Comparison of ENCODE assay signal across 11 mouse cellular contexts in genomic region chr16:45690178-45690577, GRCm38 (mm10). TPM values are rescaled to one million over a fixed set of nuclear protein-coding genes. Genes with fewer than 3 reads are reported as not detected.
A peak's percentile ranks its signal among the peaks of the same experiment; 100 is the strongest.
DNase-seq lines count a peak whose midpoint lies in the region; ATAC-seq and TF ChIP-seq lines count a peak whose summit lies in the region.
"Had no signal": no experiment of that assay in that cellular context is flagged by ENCODE, and none has a peak within 500 bp of the region (broad histone marks: within the 10 kb centered on the region; RNA-seq: fewer than 3 reads in every experiment).

No protein-coding gene starts in this region.

- no peaks in the 10 kb centered on the region for H3K9me3 ChIP-seq in lung, embryonic 14.5 days (ENCODE audit: low read depth, low read length)
- no peaks in the 10 kb centered on the region for H3K9me3 ChIP-seq in forebrain, embryonic 12.5 days
- H3K9me3 ChIP-seq in heart, embryonic 10.5 days, result no peaks in the 10 kb centered on the region
- H3K9me3 ChIP-seq: limb, embryonic 13.5 days had no signal

- H3K36me3 ChIP-seq in lung, embryonic 14.5 days (ENCODE audit: insufficient read depth), result no peaks in the 10 kb centered on the region
- H3K36me3 ChIP-seq in forebrain, embryonic 12.5 days (replicated peaks), result no peaks in the 10 kb centered on the region
- H3K36me3 ChIP-seq in heart, embryonic 10.5 days, result no peaks in the 10 kb centered on the region
- H3K36me3 ChIP-seq in thymus, adult 2 months (ENCODE audit: control insufficient read depth, insufficient read depth, low read length), result no peaks in the 10 kb centered on the region
- H3K36me3 ChIP-seq: limb, embryonic 13.5 days had no signal

- H3K4me2 ChIP-seq in lung, embryonic 14.5 days, result no peak overlapping the region
- no peak overlapping the region for H3K4me2 ChIP-seq in forebrain, embryonic 12.5 days
- H3K4me2 ChIP-seq: limb, embryonic 13.5 days had no signal

- DNase-seq in lung, embryonic 14.5 days, result peak; percentile 67
- no peak for DNase-seq in lung, adult 18-20 months
- peak; percentile 28 to 60 for DNase-seq in left cerebral cortex, adult 9 months (ENCODE audit: low spot score in 2 of 2)
- DNase-seq in right cerebral cortex, postnatal 10 days (ENCODE audit: low spot score in 2 of 2), result peak; percentile 74 to 83
- DNase-seq in heart, embryonic 10.5 days (ENCODE audit: low spot score), result no peak
- no peak for DNase-seq in urinary bladder, postnatal 36 days (ENCODE audit: low spot score in 2 of 2)
- DNase-seq in thymus, adult 2 months, result no peak
- DNase-seq: cerebellum, adult 11-12 months; heart, adult 18-20 months had no signal

- no peak overlapping the region for H3K27ac ChIP-seq in lung, embryonic 14.5 days (ENCODE audit: low read depth)
- 0 out of 2 replicates have a peak overlapping the region, but pooled peaks have one; percentile 19 for H3K27ac ChIP-seq in forebrain, embryonic 12.5 days
- H3K27ac ChIP-seq in heart, embryonic 10.5 days, result no peak overlapping the region
- no peak overlapping the region for H3K27ac ChIP-seq in thymus, adult 2 months (ENCODE audit: control insufficient read depth, insufficient read depth, low read length)
- H3K27ac ChIP-seq: limb, embryonic 13.5 days had no signal

- no peaks in the 10 kb centered on the region for H3K4me1 ChIP-seq in lung, embryonic 14.5 days (ENCODE audit: insufficient read depth)
- H3K4me1 ChIP-seq in forebrain, embryonic 12.5 days, result peaks cover 12% of the 10 kb centered on the region
- no peaks in the 10 kb centered on the region for H3K4me1 ChIP-seq in heart, embryonic 10.5 days
- no peaks in the 10 kb centered on the region; the same call in 1 of the 2 replicates for H3K4me1 ChIP-seq in thymus, adult 2 months (replicated peaks; ENCODE audit: control insufficient read depth, insufficient read depth, low read length)
- H3K4me1 ChIP-seq: limb, embryonic 13.5 days had no signal

- no peaks in the 10 kb centered on the region for H3K27me3 ChIP-seq in lung, embryonic 14.5 days (ENCODE audit: insufficient read depth, low read length)
- no peaks in the 10 kb centered on the region for H3K27me3 ChIP-seq in forebrain, embryonic 12.5 days
- no peaks in the 10 kb centered on the region for H3K27me3 ChIP-seq in heart, embryonic 10.5 days (ENCODE audit: insufficient read depth, poor library complexity, severe bottlenecking)
- H3K27me3 ChIP-seq in thymus, adult 2 months (ENCODE audit: control insufficient read depth, insufficient read depth, low read length), result no peaks in the 10 kb centered on the region
- H3K27me3 ChIP-seq: limb, embryonic 13.5 days had no signal

- H3K4me3 ChIP-seq in lung, embryonic 14.5 days (ENCODE audit: low read depth, low read length), result no peak overlapping the region
- H3K4me3 ChIP-seq in forebrain, embryonic 12.5 days (replicated peaks), result no peak overlapping the region
- no peak overlapping the region for H3K4me3 ChIP-seq in heart, embryonic 10.5 days
- no peak overlapping the region for H3K4me3 ChIP-seq in thymus, adult 2 months (ENCODE audit: control insufficient read depth, insufficient read depth, low read length)
- H3K4me3 ChIP-seq: limb, embryonic 13.5 days had no signal

- WGBS in lung, embryonic 14.5 days, result 18% methylated on average over 4 of the region's 4 CpGs
- 3% methylated on average over 4 of the region's 4 CpGs for WGBS in forebrain, embryonic 12.5 days
- 61% methylated on average over 4 of the region's 4 CpGs for WGBS in heart, embryonic 10.5 days
- WGBS in thymus, adult 2 months, result 52% methylated on average over 4 of the region's 4 CpGs

- no peak overlapping the region for H3K9ac ChIP-seq in lung, embryonic 14.5 days
- no peak overlapping the region for H3K9ac ChIP-seq in forebrain, embryonic 12.5 days
- H3K9ac ChIP-seq: limb, embryonic 13.5 days had no signal

- no peak; the same call in 1 of the 2 replicates for ATAC-seq in lung, embryonic 14.5 days (ENCODE audit: insufficient read depth)
- ATAC-seq in forebrain, embryonic 12.5 days (ENCODE audit: low FRiP score), result peak; percentile 65

- TF ChIP-seq POLR2A in thymus, adult 2 months (IDR thresholded peaks at IDR 0.05; ENCODE audit: control insufficient read depth, extremely low read depth, insufficient read depth, low read length, poor library complexity), result no peak

- no peak for TF ChIP-seq CTCF in lung, embryonic 14.5 days (IDR thresholded peaks at IDR 0.05; ENCODE audit: low read depth)
- no peak for TF ChIP-seq CTCF in thymus, adult 2 months (IDR thresholded peaks at IDR 0.05; ENCODE audit: borderline replicate concordance, control insufficient read depth, extremely low read depth, insufficient read depth, low read length, poor library complexity)

RNA-seq across cellular contexts. Expression of gene Tmprss7, which starts 3.3 kb away (rescaled TPM):
- 0.11 TPM in 1 of 2 replicates, not detected in the other for polyA plus RNA-seq in lung, embryonic 14.5 days (2014; fragmentation: Nextera tagmentation; extraction: Ambion mirVana)
- polyA plus RNA-seq in forebrain, embryonic 12.5 days (2016; fragmentation: Nextera tagmentation; extraction: Ambion mirVana), result 0.23 and 0.32 TPM in 2 replicates
- polyA plus RNA-seq in heart, embryonic 10.5 days (2016; fragmentation: Nextera tagmentation; extraction: Ambion mirVana), result 0.12 TPM in 1 of 2 replicates, not detected in the other
- polyA plus RNA-seq in thymus, adult 2 months (2012; rRNA removed), result 0.07 and 0.34 TPM in 2 replicates

RNA-seq across cellular contexts. Expression of gene Tagln3, which starts 34.2 kb away (rescaled TPM):
- 5.1 and 5.2 TPM in 2 replicates for polyA plus RNA-seq in lung, embryonic 14.5 days (2014; fragmentation: Nextera tagmentation; extraction: Ambion mirVana)
- 319 and 330 TPM in 2 replicates for polyA plus RNA-seq in forebrain, embryonic 12.5 days (2016; fragmentation: Nextera tagmentation; extraction: Ambion mirVana)
- polyA plus RNA-seq in heart, embryonic 10.5 days (2016; fragmentation: Nextera tagmentation; extraction: Ambion mirVana), result 23.3 and 24.1 TPM in 2 replicates
- 1.2 TPM in 2 replicates for polyA plus RNA-seq in thymus, adult 2 months (2012; rRNA removed)

RNA-seq across cellular contexts. Expression of gene BC016579, which starts 36.3 kb away (rescaled TPM):
- 0.18 and 0.68 TPM in 2 replicates for polyA plus RNA-seq in lung, embryonic 14.5 days (2014; fragmentation: Nextera tagmentation; extraction: Ambion mirVana)
- polyA plus RNA-seq in forebrain, embryonic 12.5 days (2016; fragmentation: Nextera tagmentation; extraction: Ambion mirVana), result 0.11 and 0.18 TPM in 2 replicates
- polyA plus RNA-seq in heart, embryonic 10.5 days (2016; fragmentation: Nextera tagmentation; extraction: Ambion mirVana), result 0.15 and 0.29 TPM in 2 replicates
- polyA plus RNA-seq in thymus, adult 2 months (2012; rRNA removed), result 0.08 and 0.19 TPM in 2 replicates

RNA-seq across cellular contexts. Expression of gene Abhd10, which starts 52.6 kb away (rescaled TPM):
- polyA plus RNA-seq in lung, embryonic 14.5 days (2014; fragmentation: Nextera tagmentation; extraction: Ambion mirVana), result 35.6 and 39.6 TPM in 2 replicates
- 41.9 and 44.9 TPM in 2 replicates for polyA plus RNA-seq in forebrain, embryonic 12.5 days (2016; fragmentation: Nextera tagmentation; extraction: Ambion mirVana)
- polyA plus RNA-seq in heart, embryonic 10.5 days (2016; fragmentation: Nextera tagmentation; extraction: Ambion mirVana), result 31.4 and 34.1 TPM in 2 replicates
- polyA plus RNA-seq in thymus, adult 2 months (2012; rRNA removed), result 10.4 and 11.4 TPM in 2 replicates

Comparison
In these comparisons a context has a peak if more than half of its experiments do, and no peak if none do; other contexts are left out.
1. DNase-seq: peak in lung, embryonic 14.5 days (single experiment), left cerebral cortex, adult 9 months (2 of 2) and right cerebral cortex, postnatal 10 days (2 of 2); none in lung, adult 18-20 months (0 of 2), heart, embryonic 10.5 days (single experiment), urinary bladder, postnatal 36 days (0 of 2) and thymus, adult 2 months (single experiment).
2. RNA of gene Tagln3, which starts 34.2 kb away (polyA plus RNA-seq): 319 to 330 TPM in forebrain, embryonic 12.5 days; 23.3 to 24.1 TPM in heart, embryonic 10.5 days, 5.1 to 5.2 TPM in lung, embryonic 14.5 days and 1.2 TPM in thymus, adult 2 months; every median in the first group is over 10 times any median in the second.